Mouse (Mus musculus): ENCODE data around the gene Vac14. TPM values are rescaled to one million over a fixed set of nuclear protein-coding genes. Genes with fewer than 3 reads are reported as not detected.
"Not testable (repeated sequence)": the region's sequence is repeated elsewhere in the genome, so short reads cannot be mapped to it uniquely, and the experiment has no call there.

The Vac14 gene
- polyA plus RNA-seq, 1 experiment from 2014 or later: 29.3 TPM

DNA sequence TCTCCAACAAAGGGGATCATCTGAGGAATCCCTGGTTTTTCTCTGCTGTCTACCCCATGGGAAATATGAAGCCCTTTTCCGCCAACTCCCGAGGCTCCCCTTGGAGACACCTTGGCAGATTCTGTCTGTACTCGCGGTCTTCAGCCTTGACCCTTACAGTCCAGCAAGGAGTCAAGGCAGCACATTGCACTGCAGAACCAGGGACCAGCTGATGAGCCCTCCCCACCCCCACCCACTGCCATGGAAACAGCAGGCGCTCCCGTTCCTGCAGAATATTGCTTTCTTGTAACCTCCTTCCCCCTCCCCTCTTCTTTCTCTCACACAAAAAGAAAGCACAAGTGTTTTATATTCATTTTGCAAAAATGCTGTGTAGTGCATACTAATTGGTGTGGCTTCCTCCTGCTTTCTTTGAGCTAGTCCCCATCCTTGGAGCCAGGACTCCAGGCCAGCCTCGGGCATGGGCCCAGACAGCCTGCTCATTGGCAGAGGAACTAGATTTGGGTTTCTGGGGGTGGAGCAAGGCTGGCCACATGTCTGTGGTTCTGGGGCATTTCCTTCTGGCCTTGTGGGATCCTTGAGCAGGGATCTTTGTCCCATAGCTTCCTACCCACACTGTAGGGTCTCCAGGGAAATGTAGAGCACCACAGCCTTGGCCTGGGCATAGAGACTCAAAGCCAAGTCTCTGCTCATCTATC is 46.0 kb downstream of the Vac14 start:
- ATAC-seq (replicated peaks; ENCODE audit: insufficient number of reproducible peaks, low FRiP score, low TSS enrichment, low read depth) (no peak), DNase-seq (ENCODE audit: low spot score) (no peak)
- no peak overlapping the region for H3K27ac ChIP-seq (replicated peaks; ENCODE audit: low read depth, low read length)
- no peak overlapping the region for H3K9ac ChIP-seq (replicated peaks; ENCODE audit: low read length)
- peaks cover 3% of the 10 kb centered on the region; the same call in 1 of the 2 replicates for H3K36me3 ChIP-seq (replicated peaks; ENCODE audit: control insufficient read depth, insufficient read depth, low read depth, low read length)
- WGBS: 76% methylated on average over 7 of the region's 7 CpGs
- no peaks in the 10 kb centered on the region for H3K27me3 ChIP-seq (ENCODE audit: control insufficient read depth, insufficient read depth, low read length)
- H3K9me3 ChIP-seq (replicated peaks; ENCODE audit: control insufficient read depth, low read length): no peaks in the 10 kb centered on the region
- no peak overlapping the region for H3K4me2 ChIP-seq (ENCODE audit: low read depth, low read length)
- no peak overlapping the region for H3K4me3 ChIP-seq (ENCODE audit: low read depth, low read length)
- no peaks in the 10 kb centered on the region for H3K4me1 ChIP-seq (ENCODE audit: control insufficient read depth, insufficient read depth, low read length)

DNA sequence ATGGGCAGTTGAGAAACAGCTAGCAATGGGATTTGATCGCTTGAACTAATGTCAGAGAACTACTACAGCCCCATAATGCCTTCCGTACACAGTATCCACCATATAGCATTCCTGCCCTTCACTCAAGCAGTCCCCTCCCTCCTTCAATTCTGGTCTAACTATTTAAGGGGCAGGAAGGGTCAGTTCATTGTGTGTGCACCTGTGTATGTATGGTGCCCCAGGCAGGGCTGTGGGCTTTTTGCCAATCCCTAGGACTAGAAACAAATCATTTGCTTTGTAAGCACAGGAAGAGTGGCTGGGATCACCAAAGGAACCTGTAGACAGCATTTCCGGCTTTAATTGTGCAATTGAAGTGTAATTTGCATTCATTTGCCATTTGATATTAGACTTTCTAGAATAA is 46.6 kb downstream of the Vac14 start:
- H3K9me3 ChIP-seq (replicated peaks; ENCODE audit: control insufficient read depth, low read length): no peaks in the 10 kb centered on the region
- H3K4me2 ChIP-seq (ENCODE audit: low read depth, low read length): no peak overlapping the region
- 88% methylated on average over 3 of the region's 3 CpGs for WGBS
- no peaks in the 10 kb centered on the region for H3K27me3 ChIP-seq (ENCODE audit: control insufficient read depth, insufficient read depth, low read length)
- H3K36me3 ChIP-seq (replicated peaks; ENCODE audit: control insufficient read depth, insufficient read depth, low read depth, low read length): peaks cover 3% of the 10 kb centered on the region; the same call in 1 of the 2 replicates
- no peaks in the 10 kb centered on the region for H3K4me1 ChIP-seq (ENCODE audit: control insufficient read depth, insufficient read depth, low read length)
- ATAC-seq (replicated peaks; ENCODE audit: insufficient number of reproducible peaks, low FRiP score, low TSS enrichment, low read depth): no peak
- no peak for DNase-seq (ENCODE audit: low spot score)
- H3K27ac ChIP-seq (replicated peaks; ENCODE audit: low read depth, low read length): no peak overlapping the region
- H3K9ac ChIP-seq (replicated peaks; ENCODE audit: low read length): no peak overlapping the region
- no peak overlapping the region for H3K4me3 ChIP-seq (ENCODE audit: low read depth, low read length)

DNA sequence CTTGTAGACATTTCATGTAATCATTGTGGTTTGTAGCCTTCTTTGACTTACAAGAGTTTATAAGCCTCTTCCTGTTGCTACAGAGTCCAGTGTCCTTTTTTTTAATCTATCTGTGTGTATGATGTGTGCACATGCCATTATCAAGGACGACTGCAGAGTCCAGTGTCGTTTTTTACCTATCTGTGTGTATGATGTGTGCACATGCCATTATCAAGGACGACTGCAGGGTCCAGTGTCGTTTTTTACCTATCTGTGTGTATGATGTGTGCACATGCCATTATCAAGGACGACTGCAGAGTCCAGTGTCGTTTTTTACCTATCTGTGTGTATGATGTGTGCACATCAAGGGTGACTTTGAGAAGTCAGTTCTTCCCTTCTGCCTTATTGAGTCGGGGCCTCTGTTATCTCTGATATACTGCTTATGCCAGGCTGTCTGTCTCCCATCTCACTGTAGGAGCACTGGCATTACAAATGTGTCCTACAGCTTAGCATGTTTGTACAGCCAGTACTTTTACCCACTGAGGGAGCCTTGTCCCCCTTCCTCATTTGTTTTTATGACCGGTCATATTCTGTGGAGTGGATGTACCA is 49.3 kb downstream of the Vac14 start:
- 91% methylated on average over 8 of the region's 8 CpGs for WGBS
- ATAC-seq (replicated peaks; ENCODE audit: insufficient number of reproducible peaks, low FRiP score, low TSS enrichment, low read depth): not testable (repeated sequence)

DNA sequence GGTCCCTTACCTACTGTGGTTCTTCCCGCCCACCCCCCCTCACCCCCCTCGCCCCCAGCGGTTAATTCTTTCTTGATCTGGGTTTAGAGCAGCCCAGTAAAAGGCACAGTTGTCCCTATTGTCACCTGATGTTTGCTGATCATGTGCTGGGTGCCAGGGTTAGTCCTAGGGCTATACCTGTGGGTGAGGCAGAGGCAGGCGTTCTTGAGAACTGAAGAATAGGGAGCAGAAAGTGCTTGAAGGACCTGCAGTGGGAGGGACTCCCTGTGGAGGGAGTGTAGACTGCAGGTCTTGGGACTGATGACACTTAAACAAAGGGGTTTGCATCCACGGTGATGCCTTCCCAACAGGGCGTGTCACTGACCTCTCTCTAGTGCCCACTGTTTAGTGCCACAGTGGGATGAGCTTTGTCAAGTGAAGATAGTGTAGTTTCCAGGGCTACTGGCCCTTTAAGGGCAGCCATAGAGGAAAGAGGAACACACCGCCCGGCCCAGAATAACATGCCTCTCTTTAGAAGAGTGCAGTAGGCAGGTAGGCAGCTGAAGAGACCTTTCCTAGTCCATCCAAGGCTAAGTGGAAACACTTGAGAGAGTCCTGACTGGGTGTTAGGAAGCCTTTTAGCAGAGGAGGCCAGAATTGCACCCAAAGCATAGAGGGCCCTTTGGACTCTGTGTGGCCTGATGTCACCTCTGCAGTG is 51.7 kb downstream of the Vac14 start:
- Histone ChIP-seq H3K9ac (replicated peaks; ENCODE audit: low read length) (no peak overlapping the region), H3K4me3 (ENCODE audit: low read depth, low read length) (no peak overlapping the region), H3K9me3 (replicated peaks; ENCODE audit: control insufficient read depth, low read length) (no peaks in the 10 kb centered on the region), H3K27ac (replicated peaks; ENCODE audit: low read depth, low read length) (no peak overlapping the region), H3K36me3 (replicated peaks; ENCODE audit: control insufficient read depth, insufficient read depth, low read depth, low read length) (no peaks in the 10 kb centered on the region), H3K4me1 (ENCODE audit: control insufficient read depth, insufficient read depth, low read length) (no peaks in the 10 kb centered on the region), H3K4me2 (ENCODE audit: low read depth, low read length) (no peak overlapping the region), H3K27me3 (ENCODE audit: control insufficient read depth, insufficient read depth, low read length) (no peaks in the 10 kb centered on the region)
- ATAC-seq (replicated peaks; ENCODE audit: insufficient number of reproducible peaks, low FRiP score, low TSS enrichment, low read depth): no peak
- no peak for DNase-seq (ENCODE audit: low spot score)
- WGBS: 76% methylated on average over 8 of the region's 8 CpGs

More for the DNA sequence above, 49.3 kb downstream of the Vac14 start:
- not testable (repeated sequence) for H3K4me2 ChIP-seq (ENCODE audit: low read depth, low read length); H3K36me3 ChIP-seq (replicated peaks; ENCODE audit: control insufficient read depth, insufficient read depth, low read depth, low read length); H3K4me3 ChIP-seq (ENCODE audit: low read depth, low read length); H3K27ac ChIP-seq (replicated peaks; ENCODE audit: low read depth, low read length); H3K4me1 ChIP-seq (ENCODE audit: control insufficient read depth, insufficient read depth, low read length); H3K27me3 ChIP-seq (ENCODE audit: control insufficient read depth, insufficient read depth, low read length); H3K9ac ChIP-seq (replicated peaks; ENCODE audit: low read length); H3K9me3 ChIP-seq (replicated peaks; ENCODE audit: control insufficient read depth, low read length); DNase-seq (ENCODE audit: low spot score)

DNA sequence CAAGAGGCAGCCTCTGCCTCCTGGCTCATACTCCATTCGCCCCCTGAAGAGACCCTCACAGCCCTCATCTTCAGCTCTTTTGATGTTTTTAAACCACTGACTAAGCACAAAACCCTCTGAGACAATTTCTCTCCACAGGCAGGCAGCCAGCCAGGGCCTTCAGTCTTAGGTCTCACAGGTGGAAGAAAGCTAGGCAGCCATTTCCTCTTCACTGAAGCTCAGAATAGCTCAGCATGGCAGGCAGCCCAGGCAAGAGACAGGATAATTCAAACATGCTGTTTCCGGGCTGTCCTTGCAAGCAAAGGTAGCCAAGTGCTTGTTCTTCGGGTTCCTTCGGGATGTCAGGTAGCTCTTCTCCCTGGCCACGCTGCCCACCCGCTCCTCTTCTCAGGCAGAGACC is 52.9 kb downstream of the Vac14 start:
- H3K27ac ChIP-seq (replicated peaks; ENCODE audit: low read depth, low read length): no peak overlapping the region
- H3K36me3 ChIP-seq (replicated peaks; ENCODE audit: control insufficient read depth, insufficient read depth, low read depth, low read length): no peaks in the 10 kb centered on the region

DNA sequence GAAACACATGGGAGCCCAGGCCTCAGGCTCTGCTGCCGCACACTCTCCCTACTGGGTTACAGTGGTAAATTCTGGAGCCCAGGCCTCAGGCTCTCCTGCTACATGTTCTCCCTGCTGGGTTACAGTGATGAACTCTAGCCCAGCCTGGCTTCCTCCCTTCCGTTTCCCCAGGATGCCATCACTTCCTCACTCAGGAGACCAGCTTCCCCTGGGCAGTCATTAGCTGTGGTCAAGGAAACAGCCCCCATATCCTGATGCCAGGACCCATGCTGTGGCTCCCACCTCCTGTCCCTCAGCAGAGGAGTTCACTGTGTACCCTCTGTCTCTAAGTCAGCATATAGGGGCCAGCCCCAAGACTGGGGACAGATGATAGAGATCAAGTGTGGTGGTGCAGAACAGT is 53.7 kb downstream of the Vac14 start:
- Histone ChIP-seq H3K9ac (replicated peaks; ENCODE audit: low read length) (no peak overlapping the region), H3K9me3 (replicated peaks; ENCODE audit: control insufficient read depth, low read length) (no peaks in the 10 kb centered on the region), H3K36me3 (replicated peaks; ENCODE audit: control insufficient read depth, insufficient read depth, low read depth, low read length) (no peaks in the 10 kb centered on the region), H3K27me3 (ENCODE audit: control insufficient read depth, insufficient read depth, low read length) (no peaks in the 10 kb centered on the region), H3K27ac (replicated peaks; ENCODE audit: low read depth, low read length) (no peak overlapping the region), H3K4me3 (ENCODE audit: low read depth, low read length) (no peak overlapping the region), H3K4me1 (ENCODE audit: control insufficient read depth, insufficient read depth, low read length) (0 out of 2 replicates have a peak, but pooled peaks cover 2% of the 10 kb centered on the region), H3K4me2 (ENCODE audit: low read depth, low read length) (no peak overlapping the region)
- ATAC-seq (replicated peaks; ENCODE audit: insufficient number of reproducible peaks, low FRiP score, low TSS enrichment, low read depth) (no peak), DNase-seq (ENCODE audit: low spot score) (no peak)
- WGBS: 87% methylated on average over 2 of the region's 2 CpGs

More for the DNA sequence above, 52.9 kb downstream of the Vac14 start:
- no peaks in the 10 kb centered on the region for H3K27me3 ChIP-seq (ENCODE audit: control insufficient read depth, insufficient read depth, low read length)
- 91% methylated on average over 6 of the region's 6 CpGs for WGBS
- no peaks in the 10 kb centered on the region for H3K9me3 ChIP-seq (replicated peaks; ENCODE audit: control insufficient read depth, low read length)
- H3K4me2 ChIP-seq (ENCODE audit: low read depth, low read length): no peak overlapping the region
- DNase-seq (ENCODE audit: low spot score) (no peak), ATAC-seq (replicated peaks; ENCODE audit: insufficient number of reproducible peaks, low FRiP score, low TSS enrichment, low read depth) (no peak)
- 0 out of 2 replicates have a peak, but pooled peaks cover under 1% of the 10 kb centered on the region for H3K4me1 ChIP-seq (ENCODE audit: control insufficient read depth, insufficient read depth, low read length)
- H3K4me3 ChIP-seq (ENCODE audit: low read depth, low read length): no peak overlapping the region
- no peak overlapping the region for H3K9ac ChIP-seq (replicated peaks; ENCODE audit: low read length)

DNA sequence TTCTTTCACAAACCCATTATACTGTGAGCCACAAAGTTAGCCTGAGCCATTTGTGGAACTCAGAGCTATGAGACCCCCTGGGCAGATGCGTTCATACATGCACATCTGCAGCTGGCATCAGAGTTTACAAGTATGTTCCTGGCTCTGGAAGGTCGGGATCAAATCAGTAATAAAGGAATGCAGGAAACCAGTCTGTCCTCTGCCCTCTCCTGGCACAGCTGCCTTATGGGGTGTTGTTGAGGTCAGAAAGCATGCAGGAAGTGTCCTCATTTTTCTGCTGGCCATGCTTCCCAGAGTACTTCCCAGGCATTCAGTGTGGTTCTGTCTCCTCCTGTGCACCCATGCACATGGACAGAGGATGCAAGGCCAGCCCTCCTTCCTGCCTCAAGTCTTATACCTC is 54.8 kb downstream of the Vac14 start:
- Histone ChIP-seq H3K27ac (replicated peaks; ENCODE audit: low read depth, low read length) (no peak overlapping the region), H3K27me3 (ENCODE audit: control insufficient read depth, insufficient read depth, low read length) (no peaks in the 10 kb centered on the region), H3K9ac (replicated peaks; ENCODE audit: low read length) (no peak overlapping the region), H3K4me3 (ENCODE audit: low read depth, low read length) (no peak overlapping the region), H3K36me3 (replicated peaks; ENCODE audit: control insufficient read depth, insufficient read depth, low read depth, low read length) (no peaks in the 10 kb centered on the region), H3K4me1 (ENCODE audit: control insufficient read depth, insufficient read depth, low read length) (peaks cover 2% of the 10 kb centered on the region; the same call in 1 of the 2 replicates), H3K4me2 (ENCODE audit: low read depth, low read length) (no peak overlapping the region), H3K9me3 (replicated peaks; ENCODE audit: control insufficient read depth, low read length) (no peaks in the 10 kb centered on the region)
- no peak for DNase-seq (ENCODE audit: low spot score)
- ATAC-seq (replicated peaks; ENCODE audit: insufficient number of reproducible peaks, low FRiP score, low TSS enrichment, low read depth): no peak
- 80% methylated on average over 2 of the region's 2 CpGs for WGBS

DNA sequence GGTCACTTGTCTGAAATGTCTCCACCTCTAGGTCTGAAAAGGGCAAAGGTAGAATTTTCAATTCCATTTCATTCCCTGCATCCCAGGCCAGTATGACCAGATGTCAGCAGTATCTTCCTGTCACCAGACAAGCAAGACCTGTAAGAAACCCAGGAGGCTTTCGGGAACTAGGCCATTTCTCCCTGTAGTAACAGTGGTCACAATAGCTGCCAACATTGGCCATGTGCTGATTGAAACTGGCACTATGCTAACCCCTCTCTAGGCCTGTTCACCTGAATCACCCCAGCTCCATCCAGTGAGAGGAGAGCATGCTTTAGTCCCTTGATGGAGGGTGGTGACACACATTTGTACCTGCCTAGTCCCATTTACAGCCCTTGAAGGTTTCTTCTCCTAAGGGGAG is 56.2 kb downstream of the Vac14 start:
- DNase-seq (ENCODE audit: low spot score): no peak
- WGBS: 93% methylated on average over 1 of the region's 1 CpGs
- no peaks in the 10 kb centered on the region for H3K9me3 ChIP-seq (replicated peaks; ENCODE audit: control insufficient read depth, low read length)
- peaks cover 2% of the 10 kb centered on the region; the same call in 1 of the 2 replicates for H3K4me1 ChIP-seq (ENCODE audit: control insufficient read depth, insufficient read depth, low read length)
- no peak overlapping the region for H3K27ac ChIP-seq (replicated peaks; ENCODE audit: low read depth, low read length)
- no peak overlapping the region for H3K4me2 ChIP-seq (ENCODE audit: low read depth, low read length)
- no peaks in the 10 kb centered on the region for H3K27me3 ChIP-seq (ENCODE audit: control insufficient read depth, insufficient read depth, low read length)
- no peak for ATAC-seq (replicated peaks; ENCODE audit: insufficient number of reproducible peaks, low FRiP score, low TSS enrichment, low read depth)
- no peaks in the 10 kb centered on the region for H3K36me3 ChIP-seq (replicated peaks; ENCODE audit: control insufficient read depth, insufficient read depth, low read depth, low read length)
- H3K9ac ChIP-seq (replicated peaks; ENCODE audit: low read length): no peak overlapping the region
- H3K4me3 ChIP-seq (ENCODE audit: low read depth, low read length): no peak overlapping the region

Measured in embryonic facial prominence, embryonic 11.5 days (tissue).